Mouse (Mus musculus) stomach, postnatal 0 days (tissue): ENCODE results near the gene Dok1. TPM values are rescaled to one million over a fixed set of nuclear protein-coding genes. Genes with fewer than 3 reads are reported as not detected.

Experiments used
- ATAC-seq: fragments of 200-750 bp; cut with Nextera tagmentation; 2 replicates; pipeline ENCODE4 v1.8.0; 2017; ENCODE audit not compliant: low FRiP score, low TSS enrichment
- DNase-seq: peaks from one replicate; pipeline ENCODE4 v3.0.0-alpha.2; 2016; ENCODE audit warnings: low spot score
- H3K27ac ChIP-seq: fragments of 300-500 bp; sonication (generic); replicated peaks from 2 replicates; pipeline ENCODE4 v1.5.1; 2014; ENCODE audit warnings: mild to moderate bottlenecking, control low read depth
- H3K27me3 ChIP-seq: fragments of 300-500 bp; sonication (generic); 2 replicates; pipeline ENCODE4 v1.6.1; 2014; ENCODE audit warnings: low read length; ENCODE audit not compliant: control insufficient read depth, insufficient read depth
- H3K36me3 ChIP-seq: fragments of 300-500 bp; sonication (generic); 2 replicates; pipeline ENCODE4 v1.6.1; 2014; ENCODE audit warnings: low read length, mixed read lengths; ENCODE audit not compliant: control insufficient read depth, insufficient read depth
- H3K4me1 ChIP-seq: fragments of 300-500 bp; sonication (generic); replicated peaks from 2 replicates; pipeline ENCODE4 v1.6.1; 2014; ENCODE audit warnings: antibody characterized with exemption; ENCODE audit not compliant: control insufficient read depth, insufficient read depth
- H3K4me2 ChIP-seq: fragments of 300-500 bp; sonication (generic); replicated peaks from 2 replicates; pipeline ENCODE4 v1.6.1; 2014; ENCODE audit warnings: low read depth, mild to moderate bottlenecking, control low read depth, moderate library complexity
- H3K4me3 ChIP-seq: fragments of 300-500 bp; sonication (generic); 2 replicates; pipeline ENCODE4 v1.5.1; 2014; ENCODE audit warnings: low read depth, low read length, control low read depth
- H3K9ac ChIP-seq: fragments of 300-500 bp; sonication (generic); 2 replicates; pipeline ENCODE4 v1.6.1; 2014; ENCODE audit warnings: mild to moderate bottlenecking, low read length, control low read depth, mixed read lengths
- H3K9me3 ChIP-seq: fragments of 300-500 bp; sonication (generic); 2 replicates; pipeline ENCODE4 v1.6.1; 2016; ENCODE audit warnings: low read length; ENCODE audit not compliant: control insufficient read depth
- CTCF ChIP-seq: IDR thresholded peaks from 2 replicates; pipeline ENCODE4 v1.5.1; 2016; ENCODE audit warnings: antibody characterized with exemption, low read depth, mild to moderate bottlenecking, moderate library complexity
- EP300 ChIP-seq: optimal IDR thresholded peaks from 2 replicates; pipeline ENCODE3; 2016; ENCODE audit warnings: antibody characterized with exemption
- WGBS: fragments of 180-500 bp; shearing (Covaris S2); extraction: QIAGEN DNeasy Blood & Tissue Kit; methylation state at CpG from one replicate; pipeline ENCODE4 v1.1.7; 2014; 5-methylcytosine and 5-hydroxymethylcytosine counted together
- polyA plus RNA-seq: library from polyadenylated mRNA; unstranded; fragments of >200 nt; fragmentation: Nextera tagmentation; extraction: Ambion mirVana; gene quantifications from 2 replicates; pipeline ENCODE4 v1.2.1, GENCODE M21; 2015

The Dok1 gene
- polyA plus RNA-seq, 1 experiment from 2014 or later = 8.3 TPM

DNA sequence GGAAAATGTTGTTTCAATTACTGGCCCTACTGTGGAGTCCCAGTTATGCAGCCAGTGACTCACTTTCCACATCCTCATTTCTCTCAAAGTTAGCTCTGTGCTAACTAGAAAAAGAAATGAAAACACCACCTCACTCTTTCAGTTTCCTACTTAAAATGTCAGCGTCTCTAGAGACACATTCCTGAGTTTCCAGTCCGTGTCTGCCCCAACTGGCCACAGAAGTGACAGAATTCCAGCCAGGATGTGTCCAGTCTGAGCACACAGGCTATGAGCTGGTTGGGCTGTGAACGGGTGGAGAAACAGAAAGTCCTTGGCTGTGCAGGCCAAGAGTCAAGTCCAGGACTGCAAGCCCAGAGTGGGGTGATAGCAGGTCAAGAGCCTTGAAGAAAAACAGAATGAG lies 16.1 kb downstream of the Dok1 start:
- ATAC-seq (0 out of 2 replicates have a peak, but pooled peaks have one; percentile 29), DNase-seq (no peak)
- Histone ChIP-seq H3K4me3 (no peak overlapping the region), H3K9me3 (no peaks in the 10 kb centered on the region), H3K36me3 (no peaks in the 10 kb centered on the region), H3K4me1 (no peaks in the 10 kb centered on the region), H3K4me2 (no peak overlapping the region), H3K27ac (no peak overlapping the region), H3K27me3 (no peaks in the 10 kb centered on the region), H3K9ac (no peak overlapping the region)
- WGBS = 56% methylated on average over 3 of the region's 3 CpGs
- TF ChIP-seq EP300 = no peak
- no peak for TF ChIP-seq CTCF

- Histone ChIP-seq H3K27ac (no peak overlapping the region), H3K4me1 (no peaks in the 10 kb centered on the region), H3K4me2 (no peak overlapping the region), H3K9ac (no peak overlapping the region), H3K27me3 (no peaks in the 10 kb centered on the region), H3K9me3 (no peaks in the 10 kb centered on the region), H3K4me3 (no peak overlapping the region), H3K36me3 (no peaks in the 10 kb centered on the region)
- WGBS = 82% methylated on average over 2 of the region's 2 CpGs
- no peak for TF ChIP-seq CTCF
- TF ChIP-seq EP300 = no peak
- DNase-seq = no peak
- no peak for ATAC-seq
Measured at GRCm38 (mm10) chr6:83015749-83016148, 17.5 kb downstream of the Dok1 start.

GRCm38 (mm10) chr6:83014482-83015466 lies 18.5 kb downstream of the Dok1 start:
- ATAC-seq (no peak; the same call in 1 of the 2 replicates), DNase-seq (no peak)
- H3K4me3 ChIP-seq = no peak overlapping the region
- WGBS = 53% methylated on average over 12 of the region's 12 CpGs
- H3K4me1 ChIP-seq = no peaks in the 10 kb centered on the region
- no peaks in the 10 kb centered on the region for H3K9me3 ChIP-seq
- 0 out of 2 replicates have a peak overlapping the region, but pooled peaks have one; percentile 56 for H3K27ac ChIP-seq
- no peaks in the 10 kb centered on the region for H3K27me3 ChIP-seq
- no peak overlapping the region for H3K9ac ChIP-seq
- TF ChIP-seq EP300 = no peak
- no peak for TF ChIP-seq CTCF
- H3K36me3 ChIP-seq = no peaks in the 10 kb centered on the region
- H3K4me2 ChIP-seq = no peak overlapping the region

DNA sequence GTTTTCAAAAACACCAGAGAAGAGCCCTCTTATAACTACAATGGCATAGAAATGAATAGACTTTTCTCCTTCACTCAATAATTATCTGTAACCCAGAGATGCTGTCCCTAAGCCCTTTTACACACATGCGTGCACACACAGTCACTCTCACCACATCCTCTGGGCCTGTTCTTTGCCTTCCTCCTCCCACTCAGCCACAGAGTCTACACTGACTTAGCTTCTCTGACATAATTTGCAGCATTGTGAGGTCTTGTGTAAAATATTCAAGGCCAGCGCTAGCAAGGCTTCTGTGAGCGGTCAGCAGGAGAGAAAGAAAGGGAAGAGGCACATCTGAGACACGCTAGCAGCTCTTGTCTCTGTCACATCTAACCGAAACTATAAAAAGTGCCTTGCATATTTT lies 19.8 kb downstream of the Dok1 start:
- Histone ChIP-seq H3K27me3 (no peaks in the 10 kb centered on the region), H3K4me1 (no peaks in the 10 kb centered on the region), H3K9me3 (no peaks in the 10 kb centered on the region), H3K27ac (no peak overlapping the region), H3K4me2 (no peak overlapping the region), H3K4me3 (no peak overlapping the region), H3K36me3 (no peaks in the 10 kb centered on the region), H3K9ac (no peak overlapping the region)
- no peak for TF ChIP-seq CTCF
- no peak for TF ChIP-seq EP300
- no peak for DNase-seq
- no peak for ATAC-seq
- 65% methylated on average over 5 of the region's 5 CpGs for WGBS

GRCm38 (mm10) chr6:83011756-83012155 lies 21.5 kb downstream of the Dok1 start:
- H3K4me2 ChIP-seq = no peak overlapping the region
- ATAC-seq (no peak), DNase-seq (no peak)
- H3K27me3 ChIP-seq = no peaks in the 10 kb centered on the region
- H3K27ac ChIP-seq = no peak overlapping the region
- no peak for TF ChIP-seq EP300
- no peak for TF ChIP-seq CTCF
- H3K4me1 ChIP-seq = no peaks in the 10 kb centered on the region
- H3K4me3 ChIP-seq = no peak overlapping the region
- WGBS = 52% methylated on average over 6 of the region's 6 CpGs
- no peaks in the 10 kb centered on the region for H3K9me3 ChIP-seq
- no peaks in the 10 kb centered on the region for H3K36me3 ChIP-seq
- no peak overlapping the region for H3K9ac ChIP-seq

- no peak for TF ChIP-seq EP300
- no peak overlapping the region for H3K27ac ChIP-seq
- no peaks in the 10 kb centered on the region for H3K9me3 ChIP-seq
- ATAC-seq = no peak
- no peak overlapping the region for H3K4me3 ChIP-seq
- DNase-seq = no peak
- WGBS = 64% methylated on average over 7 of the region's 7 CpGs
- no peak overlapping the region for H3K9ac ChIP-seq
- H3K36me3 ChIP-seq = no peaks in the 10 kb centered on the region
- no peaks in the 10 kb centered on the region for H3K4me1 ChIP-seq
- H3K27me3 ChIP-seq = no peaks in the 10 kb centered on the region
- no peak overlapping the region for H3K4me2 ChIP-seq
Measured at GRCm38 (mm10) chr6:83011255-83011654, 22.0 kb downstream of the Dok1 start.
